ENCODE assay signal across 20 mouse cellular contexts in genomic region chr10:34184956-34185355, GRCm38 (mm10). TPM values are rescaled to one million over a fixed set of nuclear protein-coding genes. Genes with fewer than 3 reads are reported as not detected.
A peak's percentile ranks its signal among the peaks of the same experiment; 100 is the strongest.
DNase-seq lines count a peak whose midpoint lies in the region; ATAC-seq and TF ChIP-seq lines count a peak whose summit lies in the region.
"Had no signal": no experiment of that assay in that cellular context is flagged by ENCODE, and none has a peak within 500 bp of the region (broad histone marks: within the 10 kb centered on the region; RNA-seq: fewer than 3 reads in every experiment).

No protein-coding gene starts in this region.

- no peak overlapping the region for H3K9ac ChIP-seq in lung, embryonic 14.5 days
- H3K9ac ChIP-seq in embryonic facial prominence, embryonic 13.5 days, result no peak overlapping the region
- H3K9ac ChIP-seq: forebrain, embryonic 13.5 days; forebrain, postnatal 0 days; heart, embryonic 12.5 days; hindbrain, embryonic 14.5 days; intestine, embryonic 15.5 days had no signal

- no peak for TF ChIP-seq POLR2A in lung, adult 2 months (IDR thresholded peaks at IDR 0.05; ENCODE audit: borderline replicate concordance, extremely low read depth, low read depth, low read length)

- peak; percentile 64 for DNase-seq in embryo, embryonic 11 days
- DNase-seq in embryo, embryonic 10 days (ENCODE audit: low spot score), result no peak
- DNase-seq in lung, embryonic 14.5 days, result peak; percentile 36
- DNase-seq in lung, adult 2 months, result no peak
- no peak for DNase-seq in layer of hippocampus, adult 2 months (ENCODE audit: low spot score in 2 of 2)
- DNase-seq: adrenal gland, postnatal 14 days; cerebellum, adult 18-20 months; cerebellum, adult 9-11 months; cerebellum, postnatal 36 days; forebrain, postnatal 0 days; gastrocnemius, adult 2 months; gastrocnemius, postnatal 25 days had no signal

- no peak overlapping the region for H3K4me2 ChIP-seq in lung, embryonic 14.5 days
- no peak overlapping the region for H3K4me2 ChIP-seq in embryonic facial prominence, embryonic 13.5 days
- H3K4me2 ChIP-seq: forebrain, embryonic 13.5 days; heart, embryonic 12.5 days; hindbrain, embryonic 14.5 days; intestine, embryonic 15.5 days had no signal

- no peak overlapping the region for H3K27ac ChIP-seq in lung, embryonic 14.5 days (ENCODE audit: low read depth)
- peak overlapping the region; percentile 23; the same call in 1 of the 2 replicates for H3K27ac ChIP-seq in embryonic facial prominence, embryonic 13.5 days
- no peak overlapping the region for H3K27ac ChIP-seq in layer of hippocampus, adult 2 months
- H3K27ac ChIP-seq: forebrain, embryonic 13.5 days; hindbrain, embryonic 10.5 days; hindbrain, embryonic 14.5 days; intestine, embryonic 15.5 days had no signal

- H3K27me3 ChIP-seq in lung, embryonic 14.5 days (ENCODE audit: insufficient read depth, low read length), result no peaks in the 10 kb centered on the region
- H3K27me3 ChIP-seq in embryonic facial prominence, embryonic 13.5 days, result no peaks in the 10 kb centered on the region
- H3K27me3 ChIP-seq: forebrain, embryonic 13.5 days; heart, embryonic 12.5 days; intestine, embryonic 15.5 days had no signal

- 18% methylated on average over 1 of the region's 1 CpGs for WGBS in lung, embryonic 14.5 days
- 27% methylated on average over 1 of the region's 1 CpGs for WGBS in lung, adult 2 months
- 6% methylated on average over 1 of the region's 1 CpGs for WGBS in embryonic facial prominence, embryonic 13.5 days

- TF ChIP-seq CTCF in lung, embryonic 14.5 days (IDR thresholded peaks at IDR 0.05; ENCODE audit: low read depth), result no peak
- no peak for TF ChIP-seq CTCF in lung, adult 2 months (IDR thresholded peaks at IDR 0.05; ENCODE audit: insufficient read depth, low read length)
- TF ChIP-seq CTCF in layer of hippocampus, adult 2 months (conservative IDR thresholded peaks at IDR 0.05), result no peak

- 0 out of 2 replicates have a peak, but pooled peaks cover 5% of the 10 kb centered on the region for H3K4me1 ChIP-seq in lung, embryonic 14.5 days (ENCODE audit: insufficient read depth)
- peaks cover 5% of the 10 kb centered on the region for H3K4me1 ChIP-seq in lung, adult 2 months (ENCODE audit: control insufficient read depth, insufficient read depth, low read length)
- H3K4me1 ChIP-seq in embryonic facial prominence, embryonic 13.5 days, result peaks cover 55% of the 10 kb centered on the region
- H3K4me1 ChIP-seq: forebrain, embryonic 13.5 days had no signal

- peak; percentile 47; the same call in 1 of the 2 replicates for ATAC-seq in lung, embryonic 14.5 days (ENCODE audit: insufficient read depth)
- no peak for ATAC-seq in embryonic facial prominence, embryonic 13.5 days (ENCODE audit: insufficient number of reproducible peaks, insufficient read depth, low FRiP score, low TSS enrichment, low read depth)
- ATAC-seq in frontal cortex, adult (ENCODE audit: low TSS enrichment), result no peak
- ATAC-seq: forebrain, embryonic 13.5 days; forebrain, postnatal 0 days; intestine, embryonic 15.5 days had no signal

- H3K36me3 ChIP-seq in lung, embryonic 14.5 days (ENCODE audit: insufficient read depth), result peaks cover 14% of the 10 kb centered on the region; the same call in 1 of the 2 replicates
- H3K36me3 ChIP-seq in embryonic facial prominence, embryonic 13.5 days, result peaks cover 18% of the 10 kb centered on the region

- no peaks in the 10 kb centered on the region for H3K9me3 ChIP-seq in lung, embryonic 14.5 days (ENCODE audit: low read depth, low read length)
- H3K9me3 ChIP-seq in embryonic facial prominence, embryonic 13.5 days, result no peaks in the 10 kb centered on the region
- H3K9me3 ChIP-seq: forebrain, embryonic 13.5 days; heart, embryonic 12.5 days; hindbrain, embryonic 10.5 days; intestine, embryonic 15.5 days had no signal

- H3K4me3 ChIP-seq in lung, embryonic 14.5 days (ENCODE audit: low read depth, low read length), result no peak overlapping the region
- no peak overlapping the region for H3K4me3 ChIP-seq in lung, adult 2 months (replicated peaks; ENCODE audit: extremely low read depth, low read depth, low read length)
- no peak overlapping the region for H3K4me3 ChIP-seq in embryonic facial prominence, embryonic 13.5 days
- no peak overlapping the region for H3K4me3 ChIP-seq in layer of hippocampus, adult 2 months
- H3K4me3 ChIP-seq: forebrain, embryonic 13.5 days; gastrocnemius, adult 2 months; heart, embryonic 12.5 days; hindbrain, embryonic 10.5 days; intestine, embryonic 15.5 days had no signal

RNA-seq across cellular contexts. Expression of gene Dse, which starts 22.6 kb away (rescaled TPM):
- 40.9 and 41.4 TPM in 2 replicates for polyA plus RNA-seq in lung, embryonic 14.5 days (2014; fragmentation: Nextera tagmentation; extraction: Ambion mirVana)
- polyA plus RNA-seq in lung, adult 2 months (2012; rRNA removed), result 12.4 and 16.2 TPM in 2 replicates
- polyA plus RNA-seq in embryonic facial prominence, embryonic 13.5 days (2015; fragmentation: Nextera tagmentation; extraction: Ambion mirVana), result 37.9 and 38.7 TPM in 2 replicates
- 1 to 10 TPM; 6.2 to 7.3 TPM for total RNA-seq in layer of hippocampus, adult 2 months (2021)

RNA-seq across cellular contexts. Expression of gene Calhm6, which starts 57.2 kb away (rescaled TPM):
- 1.2 and 1.5 TPM in 2 replicates for polyA plus RNA-seq in lung, embryonic 14.5 days (2014; fragmentation: Nextera tagmentation; extraction: Ambion mirVana)
- polyA plus RNA-seq in lung, adult 2 months (2012; rRNA removed), result 2.3 and 2.4 TPM in 2 replicates
- 1.5 TPM in 2 replicates for polyA plus RNA-seq in embryonic facial prominence, embryonic 13.5 days (2015; fragmentation: Nextera tagmentation; extraction: Ambion mirVana)
- under 1 TPM; 0.44 to 0.56 TPM for total RNA-seq in layer of hippocampus, adult 2 months (2021)
- total RNA-seq: gastrocnemius, adult 2 months; heart, postnatal 25 days had no signal

Comparison
In these comparisons a context has a peak if more than half of its experiments do, and no peak if none do; other contexts are left out.
1. DNase-seq: peak in embryo, embryonic 11 days (single experiment) and lung, embryonic 14.5 days (single experiment); none in embryo, embryonic 10 days (single experiment), lung, adult 2 months (single experiment) and layer of hippocampus, adult 2 months (0 of 2).